Mouse (Mus musculus) layer of hippocampus, adult 18-20 months (tissue): ENCODE measurements around the gene Ccn5. TPM values are rescaled to one million over a fixed set of nuclear protein-coding genes. Genes with fewer than 3 reads are reported as not detected.
A peak's percentile ranks its signal among the peaks of the same experiment; 100 is the strongest.

ENCODE experiments used
- DNase-seq, 2 experiments: peaks; one replicate each; pipeline ENCODE4 v3.0.0; 2022; ENCODE audit warnings: low spot score in 2 of 2
- long read RNA-seq: library from polyadenylated mRNA; stranded (forward); transcript quantifications from one replicate; pipeline ENCODE4 v2.0.0, GENCODE M21; 2021
- total RNA-seq, 2 experiments: library from RNA; stranded (reverse); gene quantifications; 2 replicates each; pipeline ENCODE4 v1.2.3; 2021

The Ccn5 gene
- total RNA-seq, result not detected
- long read RNA-seq, result 0 reads

DNA sequence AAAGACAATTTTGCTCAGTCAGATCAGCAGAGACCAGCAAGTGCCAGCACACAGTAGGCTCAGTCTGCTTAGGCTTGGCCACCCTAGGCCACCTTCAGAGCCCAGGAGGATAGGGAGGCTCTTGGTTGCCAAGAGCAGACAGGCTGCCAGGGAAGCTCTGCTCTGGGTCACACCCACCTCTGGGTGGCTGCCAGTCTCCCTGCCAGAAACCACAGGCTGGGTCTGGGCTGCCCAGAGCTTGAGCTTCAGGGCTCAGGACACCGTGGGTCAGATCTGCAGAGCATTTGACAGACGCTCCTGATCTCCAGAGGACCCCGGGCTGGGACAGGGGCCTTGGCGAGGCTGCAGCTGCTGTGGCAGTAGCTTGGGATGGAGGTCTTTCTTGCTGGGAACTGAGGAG, at the start of gene Ccn5:
Ccn5 (plus strand) TSS at position 255 of the 400 bp plus-strand sequence.
- DNase-seq, result no peak

DNA sequence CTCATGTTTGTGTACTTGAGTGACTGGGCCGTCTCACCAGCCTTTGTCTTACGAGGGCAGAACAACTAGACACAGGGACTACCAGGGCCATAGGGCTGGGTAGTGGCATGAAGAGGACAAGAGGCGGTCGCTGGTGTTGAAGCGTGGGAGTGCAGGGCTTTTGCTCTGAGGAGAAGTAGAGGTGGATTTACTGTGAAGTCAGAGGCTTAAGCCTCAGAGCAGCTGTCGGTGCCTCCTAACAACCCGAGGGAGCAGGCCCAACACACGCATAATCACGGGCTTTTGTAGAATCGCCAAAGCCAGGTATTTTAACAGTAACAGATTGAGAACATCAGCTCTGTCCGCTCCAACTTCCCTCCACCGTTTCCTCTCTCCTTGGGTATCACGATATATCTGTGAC, 44.0 kb upstream of the Ccn5 start:
- DNase-seq, result no peak

DNA sequence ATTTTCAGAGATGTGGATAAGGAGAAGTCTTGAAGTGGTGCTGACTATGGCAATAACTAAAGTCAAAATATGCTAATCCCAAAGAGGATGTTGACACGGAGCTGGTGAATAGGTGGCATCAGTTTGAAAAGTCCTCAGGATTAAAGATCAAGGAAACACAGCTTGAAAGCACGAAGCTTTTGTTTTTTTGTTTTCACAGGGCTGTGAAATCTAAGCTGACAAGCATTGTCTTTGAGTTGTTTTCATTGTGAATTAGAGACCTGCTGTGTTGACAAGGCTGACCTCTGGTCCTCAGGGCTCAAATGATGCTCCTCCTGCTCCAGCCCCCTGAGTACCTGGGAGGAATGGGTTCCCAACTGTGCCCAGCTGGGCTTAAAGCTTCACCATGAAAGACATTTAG, 43.6 kb upstream of the Ccn5 start:
- DNase-seq, result no peak

DNA sequence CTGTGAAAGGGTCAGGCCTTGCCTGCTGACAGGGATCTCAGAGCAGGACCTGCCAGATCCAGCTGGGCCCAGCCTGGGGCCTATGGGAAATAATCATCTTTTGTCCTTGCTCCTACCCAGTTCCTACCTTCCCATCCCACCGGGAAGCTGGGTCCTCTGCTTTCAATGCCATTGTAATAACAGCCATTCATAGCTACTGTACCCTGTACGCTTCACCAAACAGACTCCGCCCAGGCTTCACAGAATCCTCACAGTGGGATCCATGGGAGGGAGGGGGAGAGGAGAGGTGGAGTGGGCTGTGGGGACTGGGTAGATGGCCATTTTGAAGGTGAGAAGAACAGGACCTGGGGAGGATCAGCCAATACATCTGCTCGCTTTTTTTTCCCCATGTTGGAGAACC, 41.8 kb upstream of the Ccn5 start:
- DNase-seq, result no peak

GRCm38 (mm10) chr2:163783368-163783767, 37.3 kb upstream of the Ccn5 start:
- DNase-seq, result no peak

DNA sequence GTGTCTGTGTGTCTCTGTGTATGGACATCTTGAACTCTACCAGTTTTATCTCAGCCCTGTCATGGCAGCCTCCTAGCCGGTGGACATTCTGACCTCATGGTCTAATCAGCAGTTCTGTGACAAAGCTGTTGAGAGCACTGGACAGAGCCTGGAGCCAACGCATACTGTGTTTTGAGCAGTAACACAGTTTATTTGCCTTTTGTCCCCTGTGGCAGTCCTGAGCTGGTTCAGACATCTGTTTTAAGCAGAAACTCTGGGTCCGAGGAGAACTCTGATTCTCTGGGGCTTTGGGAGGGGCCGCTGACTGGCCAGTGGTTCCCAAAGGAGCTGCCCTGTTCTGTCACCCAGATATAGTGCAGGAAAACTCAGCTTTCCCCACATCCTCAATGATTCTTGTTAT, 36.8 kb upstream of the Ccn5 start:
- DNase-seq, result no peak

DNA sequence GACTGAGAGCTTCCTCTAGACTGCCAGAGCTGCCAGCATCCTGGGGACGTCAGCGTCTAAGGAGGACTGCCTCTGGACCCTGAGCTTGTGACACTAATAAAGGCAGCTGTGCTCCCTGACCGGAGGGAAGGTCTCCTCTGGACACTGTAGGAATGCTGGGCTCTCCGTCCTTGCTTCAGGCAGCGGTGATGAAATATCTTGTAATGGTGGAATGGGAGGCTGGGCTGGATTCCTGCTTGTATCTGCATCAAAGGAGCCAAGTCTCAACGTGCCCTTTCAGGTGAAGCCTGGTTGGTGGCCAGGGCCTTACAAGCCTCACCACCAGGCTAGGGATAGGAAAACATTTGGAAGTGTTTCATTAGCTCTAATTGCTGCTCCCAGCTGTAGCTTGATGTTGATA, 33.6 kb upstream of the Ccn5 start:
- no peak for DNase-seq

- peak in 1 of 2 experiments; percentile 70 for DNase-seq
Measured at GRCm38 (mm10) chr2:163787709-163788108, 33.0 kb upstream of the Ccn5 start.

GRCm38 (mm10) chr2:163788484-163788883, 32.2 kb upstream of the Ccn5 start:
- peak; percentile 59 to 85 for DNase-seq

- no peak for DNase-seq
Measured at GRCm38 (mm10) chr2:163798411-163798810, 22.2 kb upstream of the Ccn5 start.

DNA sequence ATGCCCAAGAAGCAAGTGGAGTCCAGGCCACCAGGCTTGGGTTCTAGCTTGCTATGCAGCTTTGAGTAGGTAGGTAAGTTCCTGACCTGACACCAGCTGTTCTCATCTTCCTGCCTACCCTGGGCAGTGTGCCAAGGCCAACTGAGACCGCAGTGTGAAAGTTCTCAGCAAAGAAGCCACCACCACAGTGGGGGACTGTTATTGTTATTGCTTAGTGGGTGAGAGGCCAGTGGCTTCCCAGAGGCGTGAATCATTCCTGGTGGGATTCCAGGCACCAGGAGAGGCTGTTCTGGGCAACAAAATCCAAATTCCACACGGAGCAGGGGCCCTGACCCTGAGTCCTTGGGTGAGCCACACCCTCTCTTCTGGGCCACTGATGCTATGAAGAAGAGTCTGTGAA, 19.8 kb upstream of the Ccn5 start:
- DNase-seq, result no peak

GRCm38 (mm10) chr2:163801406-163801805, 19.3 kb upstream of the Ccn5 start:
- no peak for DNase-seq

- DNase-seq, result no peak
Measured at GRCm38 (mm10) chr2:163803838-163804237, 16.8 kb upstream of the Ccn5 start.

DNA sequence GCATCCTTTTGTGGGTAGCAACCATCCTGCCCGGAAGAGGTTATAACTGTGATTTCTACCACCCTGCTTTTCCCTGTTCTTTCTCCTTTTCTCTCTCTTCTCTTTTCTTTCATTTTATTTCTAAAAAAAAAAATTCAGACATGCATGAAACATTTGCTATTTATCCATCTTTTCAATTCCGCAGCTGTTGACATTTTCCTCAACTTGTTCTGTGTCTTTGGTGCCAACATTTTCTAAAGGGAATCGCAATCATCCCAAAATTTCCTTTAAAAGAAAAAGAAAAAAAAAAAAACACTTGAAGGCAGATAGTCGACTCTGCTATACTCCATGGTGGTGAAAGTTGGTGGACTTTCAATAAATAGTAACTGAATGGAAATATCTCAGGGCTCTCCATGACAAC, 11.5 kb upstream of the Ccn5 start:
- peak in 1 of 2 experiments; percentile 40 for DNase-seq

DNA sequence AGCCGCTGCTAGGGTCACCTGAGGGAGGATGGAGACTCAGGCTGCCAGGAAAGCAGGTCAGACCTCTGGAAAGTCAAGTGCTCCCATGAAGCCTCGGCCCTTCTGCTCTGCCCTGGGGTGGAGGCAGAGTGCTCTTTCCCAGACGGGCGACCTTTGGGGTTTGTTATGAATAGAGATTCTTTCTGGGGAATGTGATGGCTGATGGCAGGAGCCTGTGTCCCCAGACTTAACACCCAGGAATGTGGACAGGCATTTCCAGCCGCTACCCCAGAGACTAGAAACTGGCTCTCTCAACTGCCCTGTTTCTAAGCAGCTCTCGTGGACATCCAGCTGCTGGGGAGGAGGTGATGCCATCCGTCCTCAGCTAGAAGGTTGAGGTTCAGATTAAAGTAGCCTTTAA, 11.0 kb upstream of the Ccn5 start:
- no peak for DNase-seq

GRCm38 (mm10) chr2:163813077-163813476, 7.6 kb upstream of the Ccn5 start:
- DNase-seq, result no peak

- no peak for DNase-seq
Measured at GRCm38 (mm10) chr2:163814739-163815465, 5.8 kb upstream of the Ccn5 start.

- DNase-seq, result peak in 1 of 2 experiments; percentile 41
Measured at GRCm38 (mm10) chr2:163823248-163823647, 2.6 kb downstream of the Ccn5 start.

- no peak for DNase-seq
Measured at GRCm38 (mm10) chr2:163823771-163824170, 3.1 kb downstream of the Ccn5 start.

DNA sequence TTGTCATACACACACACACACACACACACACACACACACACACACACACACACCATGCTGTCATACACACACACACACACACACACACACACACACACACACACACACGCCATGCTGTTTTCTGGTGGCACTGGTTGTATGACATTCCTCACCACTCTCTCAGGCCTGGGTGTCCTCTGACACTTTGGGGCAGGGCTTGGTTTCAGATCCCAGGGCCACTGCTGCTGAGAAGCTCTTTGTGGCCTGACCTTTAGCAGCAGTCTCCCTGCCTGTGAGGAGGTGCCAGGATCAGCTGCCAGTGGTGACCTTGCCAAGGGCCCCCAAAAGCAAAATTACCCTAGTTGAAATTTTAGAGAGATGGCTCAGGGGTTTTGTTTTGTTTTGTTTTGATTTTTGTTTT, 5.2 kb downstream of the Ccn5 start:
- DNase-seq, result no peak

- no peak for DNase-seq
Measured at GRCm38 (mm10) chr2:163826494-163826893, 5.8 kb downstream of the Ccn5 start.

DNA sequence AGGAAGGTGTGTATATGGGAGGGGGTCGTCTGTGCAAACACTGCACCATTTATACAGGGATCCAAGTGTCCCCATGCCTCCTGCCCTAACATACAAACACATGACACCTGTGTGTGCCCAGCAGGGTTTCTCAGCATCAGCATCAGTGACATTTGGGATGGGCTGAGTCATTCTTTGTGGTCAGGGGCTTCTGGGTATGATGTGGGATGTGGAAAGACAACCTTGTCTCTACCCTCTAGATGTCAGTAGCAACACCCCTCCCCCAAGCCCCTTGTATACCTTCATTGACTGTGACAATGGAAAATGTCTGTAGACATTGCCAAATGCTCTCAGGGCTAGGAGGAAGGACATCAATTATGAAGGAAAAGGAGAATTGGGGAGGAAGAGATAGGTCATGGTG, 10.5 kb downstream of the Ccn5 start:
- no peak for DNase-seq

DNA sequence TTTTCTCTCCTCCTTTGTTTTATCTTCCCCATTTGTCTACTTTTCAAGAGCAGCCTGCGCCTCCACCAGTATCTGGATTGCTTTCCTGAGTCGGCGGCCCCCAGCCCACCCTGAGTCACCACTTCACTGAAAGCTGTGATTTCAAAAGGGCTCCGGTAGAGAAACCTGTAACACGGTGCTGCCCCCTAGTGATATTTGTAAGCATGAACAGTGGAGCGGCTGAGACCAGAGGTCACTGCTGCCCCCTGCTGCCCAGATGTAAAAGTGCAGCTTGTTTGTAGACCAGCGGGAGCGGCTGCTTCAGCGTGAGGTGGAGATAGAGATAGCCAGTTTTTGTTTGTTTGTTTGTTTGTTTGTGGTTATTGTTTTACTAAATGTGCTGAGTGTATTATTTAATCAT, 17.4 kb downstream of the Ccn5 start:
- peak; percentile 67 to 90 for DNase-seq
